Mouse (Mus musculus) midbrain, embryonic 14.5 days (tissue): ENCODE results near the gene Aup1. TPM values are rescaled to one million over a fixed set of nuclear protein-coding genes. Genes with fewer than 3 reads are reported as not detected.

Experiments used
- ATAC-seq: fragments of 200-750 bp; cut with Nextera tagmentation; 2 replicates; pipeline ENCODE4 v1.8.0; 2017; ENCODE audit warnings: moderate number of reproducible peaks, moderate library complexity; ENCODE audit not compliant: low FRiP score, low TSS enrichment
- DNase-seq: peaks from one replicate; pipeline ENCODE4 v3.0.0-alpha.2; 2015
- H3K27ac ChIP-seq: fragments of 300-500 bp; sonication (generic); replicated peaks from 2 replicates; pipeline ENCODE4 v1.5.1; 2014; ENCODE audit warnings: mild to moderate bottlenecking, low read depth, low read length, moderate library complexity
- H3K27me3 ChIP-seq: fragments of 300-500 bp; sonication (generic); 2 replicates; pipeline ENCODE4 v1.6.1; 2014; ENCODE audit warnings: low read length, control low read depth, mixed read lengths; ENCODE audit not compliant: control insufficient read depth, insufficient read depth
- H3K36me3 ChIP-seq: fragments of 300-500 bp; sonication (generic); 2 replicates; pipeline ENCODE4 v1.6.1; 2014; ENCODE audit warnings: low read length, control low read depth; ENCODE audit not compliant: control insufficient read depth, insufficient read depth
- H3K4me1 ChIP-seq: fragments of 300-500 bp; sonication (generic); 2 replicates; pipeline ENCODE4 v1.6.1; 2014; ENCODE audit warnings: mild to moderate bottlenecking, antibody characterized with exemption, low read length, control low read depth; ENCODE audit not compliant: control insufficient read depth, insufficient read depth
- H3K4me2 ChIP-seq: fragments of 300-500 bp; sonication (generic); 2 replicates; pipeline ENCODE4 v1.6.1; 2014; ENCODE audit warnings: mild to moderate bottlenecking, low read length, moderate library complexity
- H3K4me3 ChIP-seq: fragments of 300-500 bp; sonication (generic); replicated peaks from 2 replicates; pipeline ENCODE4 v1.5.1; 2014; ENCODE audit warnings: low read depth, low read length
- H3K9ac ChIP-seq: fragments of 300-500 bp; sonication (generic); replicated peaks from 2 replicates; pipeline ENCODE4 v1.6.1; 2014; ENCODE audit warnings: mild to moderate bottlenecking, low read length, moderate library complexity
- H3K9me3 ChIP-seq: fragments of 300-500 bp; sonication (generic); 2 replicates; pipeline ENCODE4 v1.6.1; 2016; ENCODE audit warnings: low read length, control low read depth, mixed read lengths; ENCODE audit not compliant: control insufficient read depth
- WGBS: fragments of 180-500 bp; shearing (Covaris S2); extraction: QIAGEN DNeasy Blood & Tissue Kit; methylation state at CpG from one replicate; pipeline ENCODE4 v1.1.7; 2014; 5-methylcytosine and 5-hydroxymethylcytosine counted together
- polyA plus RNA-seq: library from polyadenylated mRNA; unstranded; fragments of >200 nt; fragmentation: Nextera tagmentation; extraction: Ambion mirVana; gene quantifications from 2 replicates; pipeline ENCODE4 v1.2.1, GENCODE M21; 2014

Aup1 gene
- polyA plus RNA-seq, 1 experiment from 2014 or later: 111 TPM

DNA sequence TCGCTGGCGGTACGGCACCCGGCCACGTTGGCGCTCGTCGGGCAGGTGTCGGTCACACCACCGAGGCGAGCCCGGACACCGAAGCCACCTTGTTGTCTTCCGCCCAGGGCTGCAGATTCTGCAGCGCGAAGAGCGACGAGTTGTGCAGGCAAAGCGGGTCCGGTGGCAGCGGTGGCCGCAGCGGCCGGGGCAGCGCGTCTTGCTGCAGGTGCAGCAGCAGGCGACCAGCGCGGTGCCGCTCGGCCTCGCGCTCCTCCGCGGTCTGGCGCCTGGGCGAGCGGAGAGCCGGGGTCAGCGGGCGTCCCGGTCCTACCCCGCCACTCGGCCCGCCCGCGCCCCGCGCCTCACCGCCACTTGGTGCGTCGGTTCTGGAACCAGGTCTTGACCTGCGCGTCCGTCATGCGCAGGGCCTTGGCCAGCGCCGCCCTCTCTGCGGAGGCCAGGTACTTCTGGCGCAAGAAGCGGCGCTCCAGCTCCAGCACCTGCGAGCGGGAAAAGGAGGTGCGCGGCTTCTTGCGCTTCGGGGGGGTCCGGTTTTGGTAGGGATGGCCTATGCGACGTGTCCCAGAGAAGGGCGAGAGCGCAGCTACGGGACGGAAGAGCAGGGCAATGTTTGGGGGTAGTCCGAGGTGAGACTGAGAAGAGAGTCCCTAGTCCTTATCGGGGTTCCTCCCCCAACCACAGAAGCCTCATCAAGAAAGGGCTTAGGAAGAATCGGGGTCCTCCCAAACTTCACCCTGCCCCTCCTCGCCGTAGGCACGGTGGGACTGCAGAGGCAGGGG, 14.6 kb downstream of the Aup1 start:
- peaks cover 94% of the 10 kb centered on the region for H3K27me3 ChIP-seq
- peak overlapping the region; percentile 33; the same call in 1 of the 2 replicates for H3K4me2 ChIP-seq
- H3K36me3 ChIP-seq: no peaks in the 10 kb centered on the region
- DNase-seq: no peak
- no peak overlapping the region for H3K9ac ChIP-seq
- under 1% methylated on average over 81 of the region's 81 CpGs for WGBS
- ATAC-seq: no peak
- H3K27ac ChIP-seq: no peak overlapping the region
- H3K4me1 ChIP-seq: 0 out of 2 replicates have a peak, but pooled peaks cover 3% of the 10 kb centered on the region
- H3K4me3 ChIP-seq: peak overlapping the region; percentile 12
- H3K9me3 ChIP-seq: no peaks in the 10 kb centered on the region

DNA sequence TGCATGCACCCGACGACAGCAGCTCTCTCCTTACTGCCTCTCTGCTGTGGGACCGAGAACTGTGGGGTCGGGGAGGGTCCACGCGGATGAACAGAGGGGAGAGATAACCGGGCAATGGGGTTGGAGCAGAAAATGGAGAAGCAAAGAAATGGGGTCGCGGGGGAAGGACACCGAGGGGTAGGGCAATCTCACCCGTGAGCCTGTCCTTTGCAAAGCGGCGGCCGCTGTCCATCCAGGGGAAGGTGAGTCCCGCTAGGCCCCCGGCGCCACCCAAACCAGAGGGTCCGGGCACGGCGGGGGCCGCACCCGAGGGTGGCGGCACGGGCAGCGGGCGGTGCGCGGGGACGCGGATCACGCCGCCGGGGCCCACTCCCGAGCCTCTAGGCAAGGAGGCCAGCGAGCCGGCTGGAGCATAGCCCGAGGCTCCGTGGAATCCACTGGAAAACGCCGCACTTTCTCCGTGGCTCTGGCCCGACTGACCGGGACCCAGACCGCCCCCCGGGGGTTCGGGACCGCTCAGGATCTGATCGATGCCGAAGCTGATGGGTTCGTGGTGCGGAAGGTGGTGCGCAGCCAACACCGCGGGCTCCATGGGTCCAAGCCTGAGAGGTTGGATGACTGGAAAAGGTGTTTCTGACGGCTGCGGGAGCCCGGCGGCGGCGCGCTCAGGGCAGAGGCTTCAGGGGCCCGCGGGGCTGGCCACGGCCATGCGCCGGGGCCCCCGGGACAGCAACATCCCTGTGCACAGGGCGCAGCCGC, 15.3 kb downstream of the Aup1 start:
- ATAC-seq: no peak
- WGBS: under 1% methylated on average over 68 of the region's 69 CpGs
- Histone ChIP-seq H3K9me3 (no peaks in the 10 kb centered on the region), H3K4me3 (no peak overlapping the region), H3K27me3 (peaks cover 93% of the 10 kb centered on the region), H3K4me2 (0 out of 2 replicates have a peak overlapping the region, but pooled peaks have one; percentile 10), H3K4me1 (0 out of 2 replicates have a peak, but pooled peaks cover 3% of the 10 kb centered on the region), H3K36me3 (no peaks in the 10 kb centered on the region), H3K9ac (no peak overlapping the region), H3K27ac (no peak overlapping the region)
- no peak for DNase-seq

GRCm38 (mm10) chr6:83070247-83070310, 15.8 kb downstream of the Aup1 start, which contains the start of gene Tlx2:
Tlx2 (minus strand) TSS chr6:83070293.
- ATAC-seq (no peak), DNase-seq (no peak)
- no peak within 1 kb of the TSS; the same call in 1 of the 2 replicates for H3K4me3 ChIP-seq
- WGBS: under 1% methylated on average over 10 of the region's 10 CpGs
- H3K27me3 ChIP-seq: peaks cover 93% of the 10 kb centered on the region
- H3K27ac ChIP-seq: no peak within 1 kb of the TSS
- H3K9me3 ChIP-seq: no peaks in the 10 kb centered on the region
- 0 out of 2 replicates have a peak, but pooled peaks cover 3% of the 10 kb centered on the region for H3K4me1 ChIP-seq
- no peak within 1 kb of the TSS for H3K9ac ChIP-seq
- H3K4me2 ChIP-seq: 0 out of 2 replicates have a peak within 1 kb of the TSS, but pooled peaks have one; percentile 10
- H3K36me3 ChIP-seq: no peaks in the 10 kb centered on the region

- Histone ChIP-seq H3K36me3 (no peaks in the 10 kb centered on the region), H3K27ac (no peak overlapping the region), H3K27me3 (peaks cover 93% of the 10 kb centered on the region), H3K4me3 (no peak overlapping the region), H3K9me3 (no peaks in the 10 kb centered on the region), H3K4me1 (0 out of 2 replicates have a peak, but pooled peaks cover 3% of the 10 kb centered on the region), H3K4me2 (0 out of 2 replicates have a peak overlapping the region, but pooled peaks have one; percentile 10), H3K9ac (no peak overlapping the region)
- ATAC-seq (0 out of 2 replicates have a peak, but pooled peaks have one; percentile 24), DNase-seq (peak; percentile 46)
- under 1% methylated on average over 53 of the region's 58 CpGs for WGBS
These were observed 16.2 kb downstream of the Aup1 start for GRCm38 (mm10) chr6:83070311-83071219.

GRCm38 (mm10) chr6:83071220-83071619, 16.9 kb downstream of the Aup1 start:
- Histone ChIP-seq H3K9me3 (no peaks in the 10 kb centered on the region), H3K27ac (no peak overlapping the region), H3K4me1 (0 out of 2 replicates have a peak, but pooled peaks cover 3% of the 10 kb centered on the region), H3K4me2 (no peak overlapping the region), H3K27me3 (peaks cover 94% of the 10 kb centered on the region), H3K36me3 (no peaks in the 10 kb centered on the region), H3K4me3 (no peak overlapping the region), H3K9ac (no peak overlapping the region)
- DNase-seq (no peak), ATAC-seq (no peak)
- 2% methylated on average over 23 of the region's 24 CpGs for WGBS

GRCm38 (mm10) chr6:83074979-83075378, 20.7 kb downstream of the Aup1 start:
- ATAC-seq: no peak
- no peak overlapping the region for H3K27ac ChIP-seq
- WGBS: 6% methylated on average over 2 of the region's 2 CpGs
- peaks cover 1% of the 10 kb centered on the region for H3K36me3 ChIP-seq
- H3K9ac ChIP-seq: no peak overlapping the region
- H3K27me3 ChIP-seq: peaks cover 61% of the 10 kb centered on the region
- no peak overlapping the region for H3K4me2 ChIP-seq
- H3K4me3 ChIP-seq: no peak overlapping the region
- H3K4me1 ChIP-seq: peaks cover 17% of the 10 kb centered on the region
- peak; percentile 8 for DNase-seq
- no peaks in the 10 kb centered on the region for H3K9me3 ChIP-seq

- Histone ChIP-seq H3K9ac (peak within 1 kb of the TSS; percentile 76), H3K9me3 (no peaks in the 10 kb centered on the region), H3K27me3 (peaks cover 39% of the 10 kb centered on the region), H3K4me2 (peak within 1 kb of the TSS; percentile 96), H3K27ac (peak within 1 kb of the TSS; percentile 93), H3K36me3 (peaks cover 20% of the 10 kb centered on the region), H3K4me1 (peaks cover 14% of the 10 kb centered on the region), H3K4me3 (peak within 1 kb of the TSS; percentile 67)
- peak; percentile 77 for ATAC-seq
- under 1% methylated on average over 54 of the region's 54 CpGs for WGBS
- peak; percentile 56 for DNase-seq
These were observed 23.5 kb downstream of the Aup1 start, which contains the start of gene Pcgf1 for GRCm38 (mm10) chr6:83077630-83078323. Pcgf1 (plus strand) TSS chr6:83077869.
